Mouse (Mus musculus) hindbrain, embryonic 16.5 days (tissue): ENCODE data around the gene Nox3. TPM values are rescaled to one million over a fixed set of nuclear protein-coding genes. Genes with fewer than 3 reads are reported as not detected.

Experiments used
- ATAC-seq: fragments of 200-750 bp; cut with Nextera tagmentation; 2 replicates; pipeline ENCODE4 v1.8.0; 2017; ENCODE audit warnings: moderate TSS enrichment, moderate library complexity
- H3K27ac ChIP-seq: fragments of 300-500 bp; sonication (generic); 2 replicates; pipeline ENCODE4 v1.5.1; 2014; ENCODE audit warnings: low read depth, mild to moderate bottlenecking, control low read depth, low read length, moderate library complexity
- H3K27me3 ChIP-seq: fragments of 300-500 bp; sonication (generic); replicated peaks from 2 replicates; pipeline ENCODE4 v1.6.1; 2014; ENCODE audit warnings: low read length; ENCODE audit not compliant: control insufficient read depth, insufficient read depth
- H3K36me3 ChIP-seq: fragments of 300-500 bp; sonication (generic); 2 replicates; pipeline ENCODE4 v1.6.1; 2014; ENCODE audit warnings: mild to moderate bottlenecking, low read length, moderate library complexity, mixed read lengths; ENCODE audit not compliant: control insufficient read depth, insufficient read depth
- H3K4me1 ChIP-seq: fragments of 300-500 bp; sonication (generic); 2 replicates; pipeline ENCODE4 v1.6.1; 2014; ENCODE audit warnings: low read depth, low read length; ENCODE audit not compliant: control insufficient read depth, insufficient read depth
- H3K4me2 ChIP-seq: fragments of 300-500 bp; sonication (generic); 2 replicates; pipeline ENCODE4 v1.6.1; 2014; ENCODE audit warnings: mild to moderate bottlenecking, low read length, control low read depth, moderate library complexity
- H3K4me3 ChIP-seq: fragments of 300-500 bp; sonication (generic); 2 replicates; pipeline ENCODE4 v1.5.1; 2014; ENCODE audit warnings: mild to moderate bottlenecking, low read length, control low read depth, moderate library complexity
- H3K9ac ChIP-seq: fragments of 300-500 bp; sonication (generic); 2 replicates; pipeline ENCODE4 v1.6.1; 2014; ENCODE audit warnings: low read depth, mild to moderate bottlenecking, control low read depth, low read length, moderate library complexity
- H3K9me3 ChIP-seq: fragments of 300-500 bp; sonication (generic); 2 replicates; pipeline ENCODE4 v1.6.1; 2014; ENCODE audit warnings: mild to moderate bottlenecking, low read length, moderate library complexity; ENCODE audit not compliant: control insufficient read depth
- WGBS: fragments of 180-500 bp; shearing (Covaris S2); extraction: QIAGEN DNeasy Blood & Tissue Kit; methylation state at CpG from one replicate; pipeline ENCODE4 v1.1.7; 2014; 5-methylcytosine and 5-hydroxymethylcytosine counted together
- polyA plus RNA-seq: library from polyadenylated mRNA; unstranded; fragments of >200 nt; fragmentation: Nextera tagmentation; extraction: Ambion mirVana; gene quantifications from 2 replicates; pipeline ENCODE4 v1.2.1, GENCODE M21; 2015

Nox3 gene
- polyA plus RNA-seq, 1 experiment from 2014 or later: not detected

DNA sequence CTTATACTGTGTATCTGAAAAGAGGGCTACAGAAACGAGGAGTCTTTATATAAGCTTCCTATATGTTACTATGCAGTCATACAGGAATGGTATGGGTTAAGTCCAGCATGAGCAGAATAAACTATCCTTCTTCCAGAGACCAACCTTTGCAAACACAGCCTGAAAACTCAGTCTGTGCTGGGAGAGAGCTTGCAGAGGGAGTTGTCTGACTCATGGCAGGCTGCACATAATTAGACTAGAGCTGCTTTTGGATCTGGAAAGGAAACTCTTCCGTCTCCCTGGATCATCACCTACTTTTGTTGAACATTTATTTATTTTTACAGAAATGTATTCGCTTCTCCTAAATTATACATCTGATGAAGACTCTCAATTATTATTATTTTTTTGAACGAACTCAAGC lies 26.8 kb downstream of the Nox3 start:
- ATAC-seq: no peak
- no peak overlapping the region for H3K4me2 ChIP-seq
- H3K9me3 ChIP-seq: no peaks in the 10 kb centered on the region
- H3K9ac ChIP-seq: no peak overlapping the region
- 81% methylated on average over 4 of the region's 4 CpGs for WGBS
- no peaks in the 10 kb centered on the region for H3K27me3 ChIP-seq
- no peak overlapping the region for H3K27ac ChIP-seq
- H3K4me1 ChIP-seq: no peaks in the 10 kb centered on the region
- no peak overlapping the region for H3K4me3 ChIP-seq
- H3K36me3 ChIP-seq: no peaks in the 10 kb centered on the region

DNA sequence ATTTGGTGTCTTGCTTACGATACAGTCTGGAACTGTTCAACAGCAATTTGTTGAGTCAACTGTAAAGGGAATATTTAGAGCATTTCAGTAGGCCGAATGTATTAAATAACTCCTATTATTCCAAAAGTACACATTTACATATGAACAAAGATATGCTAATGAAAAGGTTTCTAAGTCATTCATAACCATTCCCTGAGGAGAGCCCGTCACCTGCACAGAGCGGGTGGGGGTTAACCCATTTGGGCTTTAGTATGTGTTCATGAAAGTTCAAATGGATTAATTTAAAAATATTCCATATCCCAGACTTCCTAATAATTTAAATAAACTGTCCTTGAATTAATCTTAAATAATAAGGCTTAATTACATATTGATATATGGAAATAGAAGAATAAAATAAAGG lies 28.8 kb downstream of the Nox3 start:
- Histone ChIP-seq H3K9ac (no peak overlapping the region), H3K9me3 (no peaks in the 10 kb centered on the region), H3K4me2 (no peak overlapping the region), H3K4me3 (no peak overlapping the region), H3K27me3 (no peaks in the 10 kb centered on the region), H3K36me3 (no peaks in the 10 kb centered on the region), H3K4me1 (no peaks in the 10 kb centered on the region), H3K27ac (no peak overlapping the region)
- WGBS: 63% methylated on average over 4 of the region's 4 CpGs
- ATAC-seq: no peak

DNA sequence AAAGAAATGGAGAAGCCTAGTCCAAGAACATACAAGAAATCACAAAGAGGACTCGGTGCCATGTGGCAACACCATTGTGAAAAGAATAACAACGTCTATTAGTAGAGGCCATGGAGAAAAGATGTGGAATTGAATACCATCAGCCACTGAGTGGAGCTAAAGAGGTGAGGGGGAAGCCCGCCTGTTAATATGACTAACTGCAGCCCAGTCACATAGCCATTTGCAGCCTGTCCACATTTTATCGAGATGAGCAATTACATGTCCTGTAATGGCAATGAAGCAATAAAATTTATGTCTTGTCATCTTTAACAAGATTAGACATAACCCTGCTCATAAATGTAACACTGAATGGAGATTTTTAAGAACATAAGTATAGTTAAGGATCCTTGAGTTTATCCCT lies 30.7 kb downstream of the Nox3 start:
- H3K4me1 ChIP-seq: no peaks in the 10 kb centered on the region
- no peak overlapping the region for H3K4me3 ChIP-seq
- no peaks in the 10 kb centered on the region for H3K9me3 ChIP-seq
- no peaks in the 10 kb centered on the region for H3K36me3 ChIP-seq
- H3K4me2 ChIP-seq: no peak overlapping the region
- no peak for ATAC-seq
- H3K27me3 ChIP-seq: no peaks in the 10 kb centered on the region
- no peak overlapping the region for H3K9ac ChIP-seq
- WGBS: 77% methylated on average over 4 of the region's 4 CpGs
- no peak overlapping the region for H3K27ac ChIP-seq

DNA sequence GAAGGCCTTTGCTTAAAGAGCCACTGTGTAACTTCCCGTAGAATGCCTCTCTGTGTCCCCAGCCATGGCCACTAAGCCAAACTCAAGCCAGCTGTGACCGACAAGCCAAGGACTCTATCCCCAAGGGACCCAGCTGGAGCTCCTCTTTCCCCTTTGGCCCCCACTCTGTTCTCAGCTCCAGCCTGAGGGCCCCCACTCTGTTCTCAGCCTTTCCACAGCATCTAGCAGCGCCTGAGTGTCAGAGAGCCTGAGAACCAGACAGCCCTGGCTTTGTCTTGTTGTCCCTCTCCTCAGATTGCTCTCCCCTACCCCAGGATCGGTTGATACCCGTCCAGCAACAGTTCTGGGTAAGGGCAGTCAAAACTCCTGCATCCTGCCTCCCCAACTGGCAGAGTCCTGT lies 36.6 kb downstream of the Nox3 start:
- no peak overlapping the region for H3K9ac ChIP-seq
- ATAC-seq: no peak

DNA sequence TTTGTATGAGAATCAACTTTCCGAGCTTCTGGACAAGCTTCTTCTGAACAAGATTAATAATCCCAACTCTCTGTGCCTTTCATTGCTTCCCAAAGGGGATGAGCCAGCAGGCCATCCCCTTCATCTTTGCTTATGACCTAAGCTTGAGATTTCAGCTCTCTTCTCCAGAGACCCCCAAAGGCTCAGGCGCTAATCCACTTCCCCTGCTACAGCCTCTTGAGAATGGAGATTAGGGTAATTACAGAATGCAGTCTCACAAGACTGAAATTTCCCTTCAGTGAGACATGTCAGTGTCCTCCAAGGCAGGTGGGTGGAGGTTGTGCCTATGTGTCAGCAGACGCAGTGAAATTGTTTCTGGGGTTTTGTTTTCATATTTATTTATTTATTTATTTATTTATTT lies 45.7 kb downstream of the Nox3 start:
- Histone ChIP-seq H3K36me3 (no peaks in the 10 kb centered on the region), H3K4me1 (no peaks in the 10 kb centered on the region), H3K27ac (no peak overlapping the region), H3K9me3 (no peaks in the 10 kb centered on the region), H3K27me3 (no peaks in the 10 kb centered on the region), H3K4me2 (no peak overlapping the region), H3K9ac (no peak overlapping the region), H3K4me3 (no peak overlapping the region)
- no peak for ATAC-seq
- WGBS: 42% methylated on average over 3 of the region's 3 CpGs

More for the DNA sequence above, 36.6 kb downstream of the Nox3 start:
- no peak overlapping the region for H3K4me3 ChIP-seq
- WGBS: 78% methylated on average over 5 of the region's 5 CpGs
- no peak overlapping the region for H3K27ac ChIP-seq
- H3K36me3 ChIP-seq: no peaks in the 10 kb centered on the region
- no peaks in the 10 kb centered on the region for H3K9me3 ChIP-seq
- H3K4me2 ChIP-seq: no peak overlapping the region
- H3K4me1 ChIP-seq: no peaks in the 10 kb centered on the region
- no peaks in the 10 kb centered on the region for H3K27me3 ChIP-seq

DNA sequence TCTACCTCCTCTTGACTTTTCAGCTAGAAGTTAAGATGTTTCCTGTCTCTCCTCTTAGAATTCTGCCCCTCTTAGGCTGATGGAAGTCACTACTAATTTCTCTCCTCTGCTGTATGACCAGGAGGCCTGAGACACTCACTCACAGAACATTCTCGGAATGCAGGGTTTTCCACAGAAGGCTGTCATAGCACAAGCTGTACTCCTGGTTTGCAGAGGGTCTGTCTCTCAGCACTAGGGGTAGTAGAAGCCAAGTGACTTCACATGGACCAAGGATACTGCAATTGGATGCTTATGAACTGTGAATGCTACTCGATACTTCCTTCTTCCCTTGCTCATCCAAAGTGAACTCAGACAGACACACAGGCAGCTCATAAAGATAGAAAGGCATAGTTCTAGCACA lies 52.5 kb downstream of the Nox3 start:
- ATAC-seq: no peak
- Histone ChIP-seq H3K4me3 (no peak overlapping the region), H3K9me3 (no peaks in the 10 kb centered on the region), H3K4me1 (no peaks in the 10 kb centered on the region), H3K36me3 (no peaks in the 10 kb centered on the region), H3K4me2 (no peak overlapping the region), H3K27me3 (no peaks in the 10 kb centered on the region), H3K27ac (no peak overlapping the region), H3K9ac (no peak overlapping the region)
- WGBS: 91% methylated on average over 2 of the region's 2 CpGs

DNA sequence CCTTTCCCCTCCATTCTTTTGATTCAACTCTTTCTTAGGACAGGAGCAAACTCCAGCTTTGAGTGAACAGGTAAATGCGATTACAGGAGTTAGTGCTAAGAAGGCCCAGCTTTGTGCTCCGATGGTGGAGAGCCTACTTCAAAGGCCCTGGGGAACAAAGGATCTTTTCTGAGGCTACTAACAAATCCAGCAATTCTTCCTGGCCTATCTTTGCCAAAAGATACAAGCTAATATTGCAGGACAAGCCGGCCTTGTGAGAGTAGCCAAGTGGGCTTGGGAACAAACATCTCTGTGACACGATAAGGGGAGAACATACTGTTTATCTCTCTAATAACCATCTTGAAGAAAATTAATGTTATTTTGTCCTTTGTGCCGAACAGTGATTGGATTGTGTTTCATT lies 54.6 kb downstream of the Nox3 start:
- Histone ChIP-seq H3K27me3 (no peaks in the 10 kb centered on the region), H3K4me1 (no peaks in the 10 kb centered on the region), H3K27ac (no peak overlapping the region), H3K36me3 (no peaks in the 10 kb centered on the region), H3K9ac (no peak overlapping the region), H3K4me3 (no peak overlapping the region), H3K9me3 (no peaks in the 10 kb centered on the region), H3K4me2 (no peak overlapping the region)
- 47% methylated on average over 5 of the region's 5 CpGs for WGBS
- no peak for ATAC-seq

DNA sequence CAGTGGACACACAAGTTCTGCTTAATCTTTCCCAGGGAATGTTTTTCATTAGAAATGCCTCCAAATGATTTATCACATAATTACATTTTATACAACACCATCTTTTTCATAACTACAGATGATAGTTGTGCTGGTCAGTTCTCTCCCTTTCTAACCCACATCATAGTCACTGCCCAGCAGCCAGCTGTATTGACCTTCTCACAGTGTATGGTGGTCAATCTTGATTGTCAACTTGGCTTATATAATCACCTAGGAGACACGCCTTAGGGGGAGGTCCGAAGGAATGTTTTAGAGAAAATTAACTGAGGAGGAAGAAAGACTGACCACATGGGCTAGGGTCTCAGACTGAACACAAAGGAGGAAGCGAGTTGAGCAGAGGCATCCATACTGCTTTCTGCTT lies 57.3 kb downstream of the Nox3 start:
- Histone ChIP-seq H3K9ac (no peak overlapping the region), H3K4me1 (no peaks in the 10 kb centered on the region), H3K36me3 (no peaks in the 10 kb centered on the region), H3K4me2 (no peak overlapping the region), H3K9me3 (no peaks in the 10 kb centered on the region), H3K4me3 (no peak overlapping the region), H3K27ac (no peak overlapping the region), H3K27me3 (no peaks in the 10 kb centered on the region)
- no peak for ATAC-seq
- 60% methylated on average over 3 of the region's 3 CpGs for WGBS

DNA sequence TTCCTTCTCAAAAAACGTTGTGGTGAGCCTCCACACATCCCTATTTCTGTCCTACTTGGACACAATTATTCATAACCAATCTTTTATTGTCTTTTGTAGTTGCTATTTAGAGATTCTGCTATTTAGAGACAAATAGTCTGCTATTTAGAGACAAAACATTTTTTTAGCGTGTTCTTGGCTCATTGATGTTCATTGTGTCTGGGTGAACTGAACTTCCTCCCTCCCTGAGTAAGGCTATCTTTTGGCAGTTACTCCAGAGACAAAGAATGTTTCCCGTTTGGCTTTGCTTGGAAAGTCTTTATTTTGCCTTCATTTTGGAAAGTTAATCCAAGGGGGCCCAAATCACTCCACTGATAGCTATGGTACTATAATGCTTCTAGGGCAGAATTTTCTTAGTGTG lies 63.6 kb downstream of the Nox3 start:
- no peaks in the 10 kb centered on the region for H3K4me1 ChIP-seq
- H3K4me2 ChIP-seq: no peak overlapping the region
- WGBS: 59% methylated on average over 3 of the region's 3 CpGs
- no peaks in the 10 kb centered on the region for H3K9me3 ChIP-seq
- no peak overlapping the region for H3K27ac ChIP-seq
- H3K4me3 ChIP-seq: no peak overlapping the region
- no peak overlapping the region for H3K9ac ChIP-seq
- no peak for ATAC-seq
- H3K36me3 ChIP-seq: no peaks in the 10 kb centered on the region
- H3K27me3 ChIP-seq: no peaks in the 10 kb centered on the region
